Mouse (Mus musculus) cerebellum, postnatal 36 days (tissue): ENCODE measurements around the gene Exosc3.
"Not testable (repeated sequence)": the region's sequence is repeated elsewhere in the genome, so short reads cannot be mapped to it uniquely, and the experiment has no call there.

ENCODE experiments used
- DNase-seq, 2 experiments: peaks; one replicate each; pipeline ENCODE4 v3.0.0; 2021 to 2022; ENCODE audit warnings: mixed read lengths in 2 of 2

Gene Exosc3

GRCm38 (mm10) chr4:45342286-45343155 is at the start of gene Exosc3:
Gene Exosc3 (minus strand): TSS chr4:45342732.
- peak in 1 of 2 experiments; percentile 45 for DNase-seq

GRCm38 (mm10) chr4:45392099-45392498 is 49.6 kb upstream of the Exosc3 start:
- no peak for DNase-seq

- DNase-seq, result not testable (repeated sequence)
Observed at GRCm38 (mm10) chr4:45387296-45387695, 44.8 kb upstream of the Exosc3 start.

GRCm38 (mm10) chr4:45382133-45382532 is 39.6 kb upstream of the Exosc3 start:
- DNase-seq, result not testable (repeated sequence)

GRCm38 (mm10) chr4:45380903-45381580 is 38.5 kb upstream of the Exosc3 start:
- DNase-seq, result not testable (repeated sequence)

- no peak for DNase-seq
Observed at GRCm38 (mm10) chr4:45376573-45376972, 34.0 kb upstream of the Exosc3 start.

GRCm38 (mm10) chr4:45374879-45375278 is 32.3 kb upstream of the Exosc3 start:
- no peak for DNase-seq

- no peak for DNase-seq
Observed at GRCm38 (mm10) chr4:45371261-45371660, 28.7 kb upstream of the Exosc3 start.

- no peak for DNase-seq
Observed at GRCm38 (mm10) chr4:45356653-45357052, 14.1 kb upstream of the Exosc3 start.

- DNase-seq, result peak; percentile 94 to 95
Observed at GRCm38 (mm10) chr4:45341669-45342249, 773 bp downstream of the Exosc3 start, which contains the start of gene Dcaf10. Gene Dcaf10 (plus strand): TSS chr4:45342101.

GRCm38 (mm10) chr4:45341226-45341625 is 1.3 kb downstream of the Exosc3 start:
- DNase-seq, result no peak

- no peak for DNase-seq
Observed at GRCm38 (mm10) chr4:45332466-45332865, 10.1 kb downstream of the Exosc3 start.

- no peak for DNase-seq
Observed at GRCm38 (mm10) chr4:45331139-45331538, 11.4 kb downstream of the Exosc3 start.

GRCm38 (mm10) chr4:45320159-45320816 is 22.2 kb downstream of the Exosc3 start:
- DNase-seq, result peak; percentile 88 to 89

- no peak for DNase-seq
Observed at GRCm38 (mm10) chr4:45311056-45311455, 31.5 kb downstream of the Exosc3 start.

GRCm38 (mm10) chr4:45308606-45309005 is 33.9 kb downstream of the Exosc3 start:
- DNase-seq, result no peak

GRCm38 (mm10) chr4:45308046-45308445 is 34.5 kb downstream of the Exosc3 start:
- no peak for DNase-seq

GRCm38 (mm10) chr4:45305536-45305935 is 37.0 kb downstream of the Exosc3 start:
- no peak for DNase-seq

GRCm38 (mm10) chr4:45296662-45297564 is 45.6 kb downstream of the Exosc3 start, which contains the start of gene Trmt10b:
Gene Trmt10b (plus strand): TSS chr4:45297127.
- DNase-seq, result peak; percentile 78

- no peak for DNase-seq
Observed at GRCm38 (mm10) chr4:45287906-45288305, 54.6 kb downstream of the Exosc3 start.

- DNase-seq, result no peak
Observed at GRCm38 (mm10) chr4:45286318-45286717, 56.2 kb downstream of the Exosc3 start.
